Mouse (Mus musculus) spleen, postnatal 0 days (tissue): ENCODE measurements around the gene Gm11168. TPM values are rescaled to one million over a fixed set of nuclear protein-coding genes. Genes with fewer than 3 reads are reported as not detected.

Experiments
- polyA plus RNA-seq: library from polyadenylated mRNA; unstranded; fragments of >200 nt; fragmentation: Nextera tagmentation; extraction: Ambion mirVana; gene quantifications from 2 replicates; pipeline ENCODE4 v1.2.1, GENCODE M21; 2015

The Gm11168 gene
- not detected in 2 replicates for polyA plus RNA-seq

DNA sequence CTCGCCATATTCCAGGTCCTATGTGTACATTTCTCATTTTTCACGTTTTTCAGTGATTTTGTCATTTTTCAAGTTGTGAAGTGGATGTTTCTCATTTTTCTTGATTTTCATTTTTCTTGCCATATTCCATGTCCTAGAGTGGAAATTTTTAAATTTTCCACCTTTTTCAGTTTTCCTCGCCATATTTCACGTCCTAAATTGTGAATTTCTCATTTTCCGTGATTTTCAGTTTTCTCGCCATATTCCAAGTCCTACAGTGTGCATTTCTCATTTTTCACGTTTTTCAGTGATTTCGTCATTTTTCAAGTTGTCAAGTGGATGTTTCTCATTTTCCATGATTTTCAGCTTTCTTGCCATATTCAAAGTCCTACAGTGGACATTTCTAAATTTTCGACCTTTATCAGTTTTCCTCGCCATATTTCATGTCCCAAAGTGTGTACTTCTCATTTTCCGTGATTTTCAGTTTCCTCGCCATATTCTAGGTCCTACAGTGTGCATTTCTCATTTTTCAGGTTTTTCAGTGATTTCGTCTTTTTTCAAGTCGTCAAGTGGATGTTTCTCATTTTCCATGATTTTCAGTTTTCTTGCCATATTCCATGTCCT lies at the start of gene Gm11168:
TSS of gene Gm11168 (plus strand) at position 553 of the 603 bp plus-strand sequence.

GRCm38 (mm10) chr9:3000445-3000972 lies 2.6 kb upstream of the Gm11168 start, which contains the start of gene Gm10722:
TSS of gene Gm10722 (plus strand) at chr9:3000922.

DNA sequence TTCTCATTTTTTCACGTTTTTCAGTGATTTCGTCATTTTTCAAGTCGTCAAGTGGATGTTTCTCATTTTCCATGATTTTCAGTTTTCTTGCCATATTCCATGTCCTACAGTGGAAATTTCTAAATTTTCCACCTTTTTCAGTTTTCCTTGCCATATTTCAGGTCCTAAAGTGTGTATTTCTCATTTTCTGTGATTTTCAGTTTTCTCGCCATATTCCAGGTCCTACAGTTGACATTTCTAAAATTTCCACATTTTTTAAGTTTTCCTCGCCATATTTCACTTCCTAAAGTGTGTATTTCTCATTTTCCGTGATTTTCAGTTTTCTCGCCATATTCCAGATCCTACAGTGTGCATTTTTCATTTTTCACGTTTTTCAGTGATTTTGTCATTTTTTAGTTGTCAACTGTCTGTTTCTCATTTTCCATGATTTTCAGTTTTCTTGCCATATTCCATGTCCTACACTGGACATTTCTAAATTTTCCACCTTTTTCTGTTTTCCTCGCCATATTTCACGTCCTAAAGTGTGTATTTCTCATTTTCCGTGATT lies 9.7 kb downstream of the Gm11168 start, which contains the start of gene Gm10721:
TSS of gene Gm10721 (plus strand) at position 408 of the 547 bp plus-strand sequence.

DNA sequence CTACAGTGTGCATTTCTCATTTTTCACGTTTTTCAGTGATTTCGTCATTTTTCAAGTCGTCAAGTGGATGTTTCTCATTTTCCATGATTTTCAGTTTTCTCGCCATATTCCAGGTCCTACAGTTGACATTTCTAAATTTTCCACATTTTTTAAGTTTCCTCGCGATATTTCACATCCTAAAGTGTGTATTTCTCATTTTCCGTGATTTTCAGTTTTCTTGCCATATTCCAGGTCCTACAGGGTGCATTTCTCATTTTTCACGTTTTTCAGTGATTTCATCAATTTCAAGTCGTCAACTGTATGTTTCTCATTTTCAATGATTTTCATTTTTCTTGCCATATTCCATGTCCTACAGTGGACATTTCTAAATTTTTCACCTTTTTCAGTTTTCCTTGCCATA lies 12.2 kb downstream of the Gm11168 start, which contains the start of gene Gm10720:
TSS of gene Gm10720 (plus strand) at position 301 of the 400 bp plus-strand sequence.

DNA sequence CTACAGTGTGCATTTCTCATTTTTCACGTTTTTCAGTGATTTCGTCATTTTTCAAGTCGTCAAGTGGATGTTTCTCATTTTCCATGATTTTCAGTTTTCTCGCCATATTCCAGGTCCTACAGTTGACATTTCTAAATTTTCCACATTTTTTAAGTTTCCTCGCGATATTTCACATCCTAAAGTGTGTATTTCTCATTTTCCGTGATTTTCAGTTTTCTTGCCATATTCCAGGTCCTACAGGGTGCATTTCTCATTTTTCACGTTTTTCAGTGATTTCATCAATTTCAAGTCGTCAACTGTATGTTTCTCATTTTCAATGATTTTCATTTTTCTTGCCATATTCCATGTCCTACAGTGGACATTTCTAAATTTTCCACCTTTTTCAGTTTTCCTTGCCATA lies 14.0 kb downstream of the Gm11168 start, which contains the start of gene Gm10719:
TSS of gene Gm10719 (plus strand) at position 301 of the 400 bp plus-strand sequence.

DNA sequence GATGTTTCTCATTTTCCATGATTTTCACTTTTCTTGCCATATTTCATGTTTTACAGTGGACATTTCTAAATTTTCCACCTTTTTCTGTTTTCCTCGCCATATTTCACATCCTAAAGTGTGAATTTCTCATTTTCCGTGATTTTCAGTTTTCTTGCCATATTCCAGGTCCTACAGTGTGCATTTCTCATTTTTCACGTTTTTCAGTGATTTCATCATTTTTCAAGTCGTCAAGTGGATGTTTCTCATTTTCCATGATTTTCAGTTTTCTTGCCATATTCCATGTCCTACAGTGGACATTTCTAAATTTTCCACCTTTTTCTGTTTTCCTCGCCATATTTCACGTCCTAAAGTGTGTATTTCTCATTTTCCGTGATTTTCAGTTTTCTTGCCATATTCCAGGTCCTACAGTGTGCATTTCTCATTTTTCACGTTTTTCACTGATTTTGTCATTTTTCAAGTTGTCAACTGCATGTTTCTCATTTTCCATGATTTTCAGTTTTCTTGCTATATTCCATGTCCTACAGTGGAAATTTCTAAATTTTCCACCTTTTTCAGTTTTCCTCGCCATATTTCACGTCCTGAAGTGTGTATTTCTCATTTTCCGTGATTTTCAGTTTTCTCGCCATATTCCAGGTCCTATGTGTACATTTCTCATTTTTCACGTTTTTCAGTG lies 20.3 kb downstream of the Gm11168 start, which contains the start of gene Gm10718:
TSS of gene Gm10718 (plus strand) at position 236 of the 673 bp plus-strand sequence.

DNA sequence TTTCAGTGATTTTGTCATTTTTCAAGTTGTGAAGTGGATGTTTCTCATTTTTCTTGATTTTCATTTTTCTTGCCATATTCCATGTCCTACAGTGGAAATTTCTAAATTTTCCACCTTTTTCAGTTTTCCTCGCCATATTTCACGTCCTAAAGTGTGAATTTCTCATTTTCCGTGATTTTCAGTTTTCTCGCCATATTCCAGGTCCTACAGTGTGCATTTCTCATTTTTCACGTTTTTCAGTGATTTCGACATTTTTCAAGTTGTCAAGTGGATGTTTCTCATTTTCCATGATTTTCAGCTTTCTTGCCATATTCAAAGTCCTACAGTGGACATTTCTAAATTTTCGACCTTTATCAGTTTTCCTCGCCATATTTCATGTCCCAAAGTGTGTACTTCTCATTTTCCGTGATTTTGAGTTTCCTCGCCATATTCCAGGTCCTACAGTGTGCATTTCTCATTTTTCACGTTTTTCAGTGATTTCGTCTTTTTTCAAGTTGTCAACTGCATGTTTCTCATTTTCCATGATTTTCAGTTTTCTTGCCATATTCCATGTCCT lies 21.8 kb downstream of the Gm11168 start, which contains the start of gene Gm10717:
TSS of gene Gm10717 (plus strand) at position 506 of the 556 bp plus-strand sequence.

GRCm38 (mm10) chr9:3034299-3034698 lies 31.2 kb downstream of the Gm11168 start, which contains the start of gene Gm17535:
TSS of gene Gm17535 (plus strand) at chr9:3034599.

DNA sequence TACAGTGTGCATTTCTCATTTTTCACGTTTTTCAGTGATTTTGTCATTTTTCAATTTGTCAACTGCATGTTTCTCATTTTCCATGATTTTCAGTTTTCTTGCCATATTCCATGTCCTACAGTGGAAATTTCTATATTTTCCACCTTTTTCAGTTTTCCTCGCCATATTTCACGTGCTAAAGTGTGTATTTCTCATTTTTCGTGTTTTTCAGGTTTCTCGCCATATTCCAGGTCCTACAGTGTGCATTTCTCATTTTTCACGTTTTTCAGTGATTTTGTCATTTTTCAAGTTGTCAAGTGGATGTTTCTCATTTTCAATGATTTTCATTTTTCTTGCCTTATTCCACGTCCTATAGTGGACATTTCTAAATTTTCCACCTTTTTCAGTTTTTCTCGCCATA lies 33.4 kb downstream of the Gm11168 start, which contains the start of gene Gm10715:
TSS of gene Gm10715 (plus strand) at position 301 of the 400 bp plus-strand sequence.

Other genes starting within 250 kb of the Gm11168 start
- gene Gm10722, start 2.4 kb upstream of the Gm11168 start, polyA plus RNA-seq, result not detected in 2 replicates
- gene Gm10721, start 9.8 kb downstream of the Gm11168 start, polyA plus RNA-seq, result 0.36 TPM in 1 of 2 replicates, not detected in the other
- 0.28 TPM in 1 of 2 replicates, not detected in the other for gene Gm10720, start 12.3 kb downstream of the Gm11168 start, polyA plus RNA-seq
- 1.1 and 1.2 TPM in 2 replicates for gene Gm10719, start 14.1 kb downstream of the Gm11168 start, polyA plus RNA-seq
- 1.5 TPM in 1 of 2 replicates, not detected in the other for gene Gm10718, start 20.2 kb downstream of the Gm11168 start, polyA plus RNA-seq
- 0.85 and 1.2 TPM in 2 replicates for gene Gm10717, start 22.1 kb downstream of the Gm11168 start, polyA plus RNA-seq
- not detected in 2 replicates for gene Gm17535, start 31.3 kb downstream of the Gm11168 start, polyA plus RNA-seq
- gene Gm10715, start 33.5 kb downstream of the Gm11168 start, polyA plus RNA-seq, result not detected in 2 replicates